Mouse (Mus musculus) thymus, postnatal 0 days (tissue): Measurements from ENCODE around the gene Zfhx3. TPM values are rescaled to one million over a fixed set of nuclear protein-coding genes. Genes with fewer than 3 reads are reported as not detected.

Source experiments
- DNase-seq: peaks from one replicate; pipeline ENCODE4 v3.0.0-alpha.2; 2015; ENCODE audit warnings: low spot score
- polyA plus RNA-seq: library from polyadenylated mRNA; unstranded; fragments of >200 nt; fragmentation: Nextera tagmentation; extraction: Ambion mirVana; gene quantifications from 2 replicates; pipeline ENCODE4 v1.2.1, GENCODE M21; 2015

Zfhx3 gene
- polyA plus RNA-seq, 1 experiment from 2014 or later = 1.9 TPM

GRCm38 (mm10) chr8:108089632-108090031 lies 147.2 kb downstream of the Zfhx3 start:
- no peak for DNase-seq

DNA sequence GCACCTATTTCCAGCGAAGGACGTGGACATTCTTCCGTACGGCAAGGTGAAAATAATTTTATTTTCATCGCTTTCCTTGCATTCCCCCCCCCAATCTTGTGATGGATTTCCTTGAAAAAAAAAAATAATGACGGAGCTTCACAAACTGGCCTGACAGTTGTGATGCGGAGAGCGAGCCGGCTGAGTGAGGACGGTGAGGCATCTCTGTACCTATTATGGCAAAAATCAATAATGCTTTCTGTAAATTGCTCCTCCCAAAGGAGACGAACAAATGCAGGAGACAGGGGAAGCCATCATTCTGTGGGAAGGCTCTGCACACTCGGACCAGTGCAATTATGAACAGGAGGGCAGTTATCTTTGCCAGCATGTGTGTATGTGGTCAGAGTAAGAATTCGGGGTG lies 156.2 kb downstream of the Zfhx3 start:
- no peak for DNase-seq

DNA sequence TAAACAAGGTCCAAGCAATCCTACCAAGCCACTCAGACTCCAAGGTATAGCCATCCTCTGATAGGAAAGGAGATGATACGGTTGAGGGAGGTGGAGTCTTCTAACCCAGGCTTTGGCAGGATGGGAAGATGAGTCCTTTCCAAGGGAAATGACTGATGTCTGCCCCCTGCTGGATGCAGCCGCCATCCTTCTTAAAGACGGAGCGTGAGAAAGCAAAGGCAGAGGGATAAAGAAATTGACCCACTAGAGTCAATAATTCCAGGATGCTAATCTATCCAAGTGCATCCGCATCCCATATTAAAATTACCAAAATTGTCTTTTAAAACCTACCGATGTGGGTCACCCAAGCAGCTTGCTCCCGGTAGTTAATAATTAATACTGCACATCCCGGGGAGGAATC lies 158.7 kb downstream of the Zfhx3 start:
- peak; percentile 4 for DNase-seq

GRCm38 (mm10) chr8:108101978-108102865 lies 159.8 kb downstream of the Zfhx3 start:
- DNase-seq = no peak

GRCm38 (mm10) chr8:108104471-108105098 lies 162.1 kb downstream of the Zfhx3 start:
- DNase-seq = no peak

- DNase-seq = no peak
These were observed 182.6 kb downstream of the Zfhx3 start for GRCm38 (mm10) chr8:108125053-108125452.

- DNase-seq = no peak
These were observed 183.0 kb downstream of the Zfhx3 start for GRCm38 (mm10) chr8:108125491-108125890.

DNA sequence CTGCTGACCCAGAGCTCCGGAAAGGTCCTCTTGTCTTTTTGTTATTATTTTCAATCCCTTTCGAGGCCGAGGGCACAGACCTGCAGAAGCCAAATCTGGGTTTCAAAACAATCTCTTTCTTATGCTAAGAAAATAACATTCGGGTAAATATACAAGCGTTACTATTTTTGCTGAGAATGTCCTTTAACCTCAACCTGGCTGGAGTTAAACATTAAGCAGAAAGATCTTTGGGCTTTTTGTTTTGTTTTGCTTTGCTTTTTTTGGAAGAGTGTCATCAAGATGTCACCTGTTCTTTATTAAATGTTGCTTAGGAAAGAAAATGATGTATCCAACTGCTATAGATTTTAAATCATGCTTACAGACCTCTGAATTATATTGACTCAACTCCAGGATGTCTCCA lies 204.1 kb downstream of the Zfhx3 start:
- no peak for DNase-seq

- DNase-seq = no peak
These were observed 206.3 kb downstream of the Zfhx3 start for GRCm38 (mm10) chr8:108148599-108149249.

DNA sequence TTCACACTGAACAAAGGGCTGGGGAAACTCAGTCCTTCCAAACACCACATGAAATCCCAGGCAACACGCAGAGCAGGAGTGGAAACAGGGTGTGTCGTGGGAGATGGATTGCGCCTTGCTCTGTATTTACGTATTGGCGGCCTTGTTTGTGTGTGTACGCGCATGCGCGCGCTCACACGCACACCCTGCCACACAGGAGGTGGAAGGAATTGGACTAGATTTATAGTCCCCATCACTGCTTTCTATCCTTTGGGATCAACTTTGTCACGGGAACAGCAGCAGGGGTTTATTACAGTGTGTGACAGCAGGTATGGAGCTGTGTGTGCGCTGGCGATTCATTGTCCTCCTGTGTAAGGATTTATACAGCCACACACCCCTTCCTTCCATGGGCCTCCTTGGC lies 228.4 kb downstream of the Zfhx3 start:
- DNase-seq = no peak

GRCm38 (mm10) chr8:108183296-108183695 lies 240.9 kb downstream of the Zfhx3 start:
- DNase-seq = no peak

DNA sequence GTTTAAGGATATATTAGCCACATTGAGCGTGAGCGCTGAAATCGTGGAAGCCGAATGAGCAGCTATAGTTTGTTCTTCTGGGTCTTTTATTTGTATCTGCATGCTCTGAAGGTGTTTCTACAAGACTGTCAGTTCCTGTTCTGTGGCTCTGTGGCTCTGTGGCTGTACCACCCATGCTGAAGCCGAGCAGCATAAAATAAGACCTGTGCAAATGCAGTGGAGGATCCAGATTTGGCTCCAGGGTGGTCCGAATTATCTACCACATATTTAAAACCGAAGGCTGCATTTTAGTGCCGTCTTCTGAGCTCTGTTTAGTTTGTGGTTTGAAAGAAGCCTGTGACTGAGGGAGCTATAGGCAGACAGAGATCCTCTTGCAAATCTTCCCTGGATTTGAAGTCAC lies 241.5 kb downstream of the Zfhx3 start:
- DNase-seq = no peak

DNA sequence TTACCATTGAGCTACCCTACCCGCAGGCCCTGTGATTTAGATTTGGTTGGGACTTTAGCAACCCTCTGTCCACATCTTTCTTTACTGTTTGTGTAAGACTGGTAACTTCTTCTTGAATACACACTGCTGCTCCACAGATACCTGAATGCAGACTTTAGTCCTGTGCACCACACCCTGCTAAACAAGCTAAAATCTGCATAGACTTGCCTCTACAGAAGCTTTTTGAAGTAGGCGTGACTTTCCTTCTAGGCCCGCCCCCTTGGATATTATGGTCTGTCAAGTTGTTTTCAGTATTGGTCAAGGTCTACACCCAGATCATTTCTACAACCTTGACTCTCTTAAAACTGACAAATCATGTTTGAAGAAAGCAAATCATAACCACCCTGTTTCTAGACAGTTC lies 243.8 kb downstream of the Zfhx3 start:
- DNase-seq = no peak

DNA sequence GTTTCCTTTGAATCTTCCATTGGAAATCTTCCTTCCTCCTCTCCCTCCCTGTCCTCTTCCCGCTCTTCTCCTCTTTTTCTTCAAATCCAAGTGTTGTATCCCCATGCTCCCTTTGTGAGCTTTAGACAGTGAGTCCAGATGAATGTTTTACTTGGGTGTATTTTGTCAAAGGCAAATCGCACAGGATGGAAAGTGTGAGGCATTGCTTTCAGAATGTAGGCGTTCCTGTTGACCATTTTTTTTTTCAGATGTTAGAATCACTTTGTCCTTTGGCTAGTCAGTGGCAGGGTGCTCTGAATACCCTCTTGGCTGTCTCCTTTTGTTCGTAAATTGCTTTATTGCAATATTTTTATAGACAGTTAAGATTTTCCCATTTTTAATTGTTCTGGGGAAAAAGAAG lies 245.6 kb downstream of the Zfhx3 start:
- DNase-seq = no peak

GRCm38 (mm10) chr8:108194571-108194970 lies 252.1 kb downstream of the Zfhx3 start:
- no peak for DNase-seq

DNA sequence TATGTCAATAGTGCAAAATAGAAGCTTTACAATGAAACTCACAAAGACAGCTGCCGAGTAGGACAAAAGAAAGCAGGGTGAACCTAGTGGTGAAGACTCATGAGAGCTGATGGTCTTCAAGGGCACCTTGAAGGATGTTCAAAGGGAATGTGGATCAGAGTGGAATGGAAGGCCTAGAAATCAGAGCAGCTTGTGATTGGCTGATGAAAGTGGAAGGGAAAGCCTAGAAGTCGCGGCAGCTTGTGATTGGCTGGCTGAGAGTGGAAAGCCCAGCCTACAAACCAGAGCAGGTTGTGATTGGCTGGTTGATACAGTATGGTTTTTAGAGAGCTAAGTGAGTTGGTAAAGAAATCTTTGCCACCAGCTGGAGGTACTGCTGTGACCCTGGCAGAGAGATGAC lies 272.6 kb downstream of the Zfhx3 start:
- no peak for DNase-seq

DNA sequence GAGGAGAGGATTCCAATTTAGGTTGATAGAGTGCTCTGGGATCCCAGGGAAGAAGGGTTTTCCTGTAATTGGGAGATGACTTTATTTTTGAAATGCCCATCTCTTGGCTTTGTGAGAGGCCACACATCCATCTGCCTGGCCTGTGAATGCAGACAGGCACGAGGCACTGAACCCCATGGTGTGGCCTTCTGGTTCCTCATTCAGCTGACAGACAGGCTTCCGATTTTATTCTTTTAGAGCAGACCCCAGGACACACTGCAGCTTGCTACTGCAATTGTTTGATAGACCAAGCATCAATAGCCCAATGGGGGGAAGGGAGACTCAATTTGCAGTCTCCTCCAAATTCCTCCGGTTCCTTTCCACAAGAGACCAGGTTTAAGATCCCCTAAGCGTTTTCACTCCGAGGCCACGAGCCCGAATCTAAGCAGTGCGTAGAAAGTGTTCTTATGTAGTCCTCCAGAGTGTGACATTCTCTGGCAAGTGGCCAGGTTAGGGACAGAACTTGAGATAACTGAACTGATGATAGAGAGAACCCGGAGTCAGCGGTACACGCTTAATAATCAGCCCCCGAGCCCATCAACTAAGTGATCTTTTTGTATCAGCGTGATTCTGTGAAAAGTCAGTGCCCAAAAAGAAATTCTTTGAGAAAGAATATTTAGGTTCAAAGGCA lies 275.9 kb downstream of the Zfhx3 start:
- no peak for DNase-seq

- DNase-seq = no peak
These were observed 278.1 kb downstream of the Zfhx3 start for GRCm38 (mm10) chr8:108220511-108220910.

GRCm38 (mm10) chr8:108222091-108222490 lies 279.6 kb downstream of the Zfhx3 start:
- DNase-seq = no peak

DNA sequence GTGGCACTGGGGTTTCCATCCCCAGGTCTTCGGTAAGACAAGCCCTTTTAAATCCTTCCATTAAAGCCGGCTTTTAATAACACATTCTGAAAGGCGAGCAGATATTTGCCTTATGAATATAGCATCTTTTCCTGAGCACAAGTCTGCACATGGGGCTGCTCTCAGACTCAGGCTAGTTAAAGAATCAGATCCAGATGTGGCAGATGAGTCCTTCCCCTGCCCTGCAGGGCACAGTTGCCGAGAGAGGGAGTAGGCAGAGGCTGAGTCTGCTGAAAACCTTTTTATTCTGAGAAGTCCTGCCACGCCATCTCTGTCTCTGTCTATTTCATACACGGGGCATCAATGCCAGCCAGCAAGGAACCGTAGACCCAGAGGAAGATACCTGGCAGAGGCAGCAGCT lies 289.9 kb downstream of the Zfhx3 start:
- no peak for DNase-seq

DNA sequence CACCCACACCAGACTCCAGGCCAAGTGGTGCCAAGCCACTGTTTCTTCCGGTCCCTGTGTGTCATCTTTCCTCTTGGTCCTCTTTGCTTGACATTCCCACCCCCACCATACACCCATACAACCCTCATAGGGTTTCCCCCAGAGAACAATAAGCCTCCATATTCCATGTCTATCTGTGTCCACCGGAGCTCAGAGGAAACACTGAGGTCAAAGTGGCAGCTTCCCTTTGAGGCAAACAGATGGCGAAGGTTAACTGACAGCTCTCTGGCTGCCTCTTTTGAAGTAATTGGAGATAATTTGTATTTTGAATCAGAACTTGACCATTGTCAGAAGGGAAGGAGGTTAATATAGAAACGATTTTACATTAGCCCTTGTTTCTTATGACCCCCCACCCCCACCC lies 292.0 kb downstream of the Zfhx3 start:
- no peak for DNase-seq

- DNase-seq = no peak
These were observed 294.3 kb downstream of the Zfhx3 start for GRCm38 (mm10) chr8:108236715-108237114.
